Mouse (Mus musculus) left cerebral cortex, postnatal 10 days (tissue): Measurements from ENCODE around the gene Gjd3. TPM values are rescaled to one million over a fixed set of nuclear protein-coding genes. Genes with fewer than 3 reads are reported as not detected.
A peak's percentile ranks its signal among the peaks of the same experiment; 100 is the strongest.

Experiments
- DNase-seq, 2 experiments: peaks; one replicate each; pipeline ENCODE4 v3.0.0; 2021 to 2022; ENCODE audit warnings: low spot score in 2 of 2, mixed read lengths in 1 of 2; ENCODE audit errors: extremely low spot score in 1 of 2
- intact Hi-C: fragments of 180-260 bp; cut with DNase I; formaldehyde crosslinking; loops from one replicate; pipeline ENCODE4 v1.15.1; 2025
- total RNA-seq, 2 experiments: library from RNA; stranded (reverse); gene quantifications; 2 replicates each; pipeline ENCODE4 v1.2.3; 2021

Gjd3 gene
- total RNA-seq, 2 experiments from 2014 or later: 4.1 to 5.1 TPM

DNA sequence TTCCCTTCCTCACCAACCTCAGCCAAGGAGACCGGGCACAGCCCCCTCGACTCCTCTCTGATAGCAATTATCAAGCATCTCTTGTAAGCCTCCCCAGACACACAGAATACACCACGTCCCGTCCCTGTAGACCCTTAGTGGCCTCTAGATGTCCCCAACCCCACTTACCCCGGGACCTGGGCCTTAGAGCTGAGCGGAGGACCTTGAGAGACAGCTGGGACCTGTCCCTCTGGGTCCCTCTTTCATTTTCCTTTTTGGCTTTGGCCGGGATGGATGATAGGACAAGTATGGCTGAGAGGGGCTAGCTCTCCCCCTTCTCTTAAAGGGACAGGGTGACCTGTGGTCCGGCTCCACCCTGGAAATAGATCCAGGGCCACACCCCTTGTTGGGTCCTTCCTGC is 735 bp upstream of the Gjd3 start:
- intact Hi-C loops: loop anchor here (5.0 kb wide), 1 partner anchor 54 kb away; no protein-coding TSS in a partner anchor
- DNase-seq: no peak

DNA sequence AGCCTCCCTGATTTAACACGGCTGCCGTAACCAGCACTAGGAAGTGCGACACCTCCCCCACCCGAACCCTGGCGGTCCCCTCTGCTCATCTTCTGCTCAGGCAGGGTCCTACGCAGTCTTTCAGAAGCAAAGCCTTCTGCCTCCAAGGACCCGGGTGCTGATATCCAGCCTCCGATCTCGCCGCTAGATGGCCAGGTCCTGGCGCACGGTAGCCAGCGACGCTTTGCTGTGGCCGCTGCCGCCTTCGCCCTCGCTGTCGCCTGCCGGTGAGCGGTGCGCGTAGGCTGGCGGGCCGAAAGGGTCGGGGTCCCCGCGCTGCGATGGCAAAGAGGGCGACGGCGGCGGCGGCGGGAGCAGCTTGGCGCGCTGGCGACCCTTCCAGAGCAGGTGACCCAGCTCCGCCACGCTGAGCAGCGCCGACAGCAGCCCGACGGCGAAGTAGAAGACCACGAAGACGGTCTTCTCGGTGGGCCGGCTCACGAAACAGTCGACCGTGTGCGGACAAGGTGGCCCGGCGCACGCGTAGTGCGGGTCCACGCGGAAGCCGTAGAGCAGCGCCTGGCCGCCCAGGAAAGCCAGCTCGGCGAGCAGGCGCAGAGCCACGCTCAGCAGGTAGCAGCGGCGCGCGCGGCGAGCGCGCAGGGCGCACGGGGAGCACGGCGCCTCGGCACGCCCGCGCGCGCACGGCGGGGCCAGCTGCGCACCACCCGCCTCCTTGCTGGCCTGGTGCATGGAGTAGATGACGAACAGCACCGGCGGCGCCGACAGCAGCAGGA is 631 bp downstream of the Gjd3 start:
- peak; percentile 43 to 81 for DNase-seq
- intact Hi-C loops: loop anchor here (5.0 kb wide), 1 partner anchor 55 kb away; no protein-coding TSS in a partner anchor

DNA sequence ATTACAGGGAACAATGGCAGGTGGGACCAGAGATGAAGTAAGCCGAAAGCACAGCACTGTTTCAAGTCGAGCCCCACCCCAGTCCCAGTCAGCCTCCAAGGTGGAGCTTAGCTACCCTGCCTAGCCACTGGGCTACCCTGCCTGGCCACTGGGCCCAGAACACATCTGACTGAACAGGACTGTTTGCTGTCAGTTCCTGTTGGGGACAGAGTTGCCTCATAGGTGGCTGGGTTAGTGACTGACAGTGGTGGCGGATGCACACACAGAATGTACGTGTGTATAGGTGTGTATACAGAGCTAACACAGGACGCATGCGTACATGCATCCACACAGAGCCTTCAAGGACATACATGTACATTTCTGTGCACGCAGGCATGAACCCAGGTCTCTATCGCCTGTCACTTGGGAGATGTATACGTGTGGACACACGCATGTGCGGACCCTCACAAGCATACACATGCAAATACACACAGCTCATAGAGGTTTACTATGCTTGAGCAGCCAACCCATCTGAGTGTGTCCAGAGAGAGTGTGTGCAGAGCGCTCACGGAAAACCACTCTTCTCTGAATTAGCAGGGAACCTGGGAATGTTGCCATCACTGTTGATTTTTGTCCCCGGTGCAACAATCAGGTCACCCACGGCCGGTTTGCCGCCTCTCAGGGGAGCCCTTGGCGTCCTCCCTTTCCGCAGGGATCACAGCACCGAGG is 1.4 kb downstream of the Gjd3 start:
- peak in 1 of 2 experiments; percentile 13 for DNase-seq

GRCm38 (mm10) chr11:98979356-98979755 is 3.5 kb downstream of the Gjd3 start:
- DNase-seq: no peak
- intact Hi-C loops: no loop called here

More for the DNA sequence above, 1.4 kb downstream of the Gjd3 start:
- intact Hi-C loops: loop anchor here (5.0 kb wide), 1 partner anchor 56 kb away; no protein-coding TSS in a partner anchor

DNA sequence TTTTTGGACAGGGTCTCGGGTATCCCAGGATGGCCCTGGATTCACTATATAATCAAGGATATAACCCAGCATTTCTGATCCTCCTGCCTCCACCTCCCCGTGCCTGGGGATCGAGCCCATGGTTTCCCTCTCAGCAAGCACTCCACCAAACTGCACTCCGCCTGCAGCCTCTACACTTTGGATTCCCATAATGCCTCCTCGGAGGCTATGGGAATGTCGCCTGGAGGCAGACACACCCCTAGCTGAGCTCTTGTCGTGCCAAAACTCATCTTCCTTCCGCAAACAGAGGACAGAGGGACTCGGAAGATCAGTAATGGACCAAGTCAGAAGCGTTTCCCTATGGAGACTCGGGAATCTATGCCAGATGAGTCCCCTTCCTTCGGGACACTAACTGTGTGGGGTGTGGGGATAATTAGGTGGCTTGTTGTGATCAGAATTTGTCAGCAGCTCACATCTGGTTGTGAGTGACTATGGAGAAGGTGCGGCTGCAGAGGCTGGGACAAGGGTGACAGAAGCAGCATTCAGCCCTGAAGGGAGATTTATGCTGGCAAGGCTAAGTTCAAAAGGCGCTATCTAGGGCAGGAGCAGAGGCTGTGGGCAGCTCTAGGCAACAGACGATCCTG is 4.2 kb downstream of the Gjd3 start:
- no peak for DNase-seq
- intact Hi-C loops: no loop called here

DNA sequence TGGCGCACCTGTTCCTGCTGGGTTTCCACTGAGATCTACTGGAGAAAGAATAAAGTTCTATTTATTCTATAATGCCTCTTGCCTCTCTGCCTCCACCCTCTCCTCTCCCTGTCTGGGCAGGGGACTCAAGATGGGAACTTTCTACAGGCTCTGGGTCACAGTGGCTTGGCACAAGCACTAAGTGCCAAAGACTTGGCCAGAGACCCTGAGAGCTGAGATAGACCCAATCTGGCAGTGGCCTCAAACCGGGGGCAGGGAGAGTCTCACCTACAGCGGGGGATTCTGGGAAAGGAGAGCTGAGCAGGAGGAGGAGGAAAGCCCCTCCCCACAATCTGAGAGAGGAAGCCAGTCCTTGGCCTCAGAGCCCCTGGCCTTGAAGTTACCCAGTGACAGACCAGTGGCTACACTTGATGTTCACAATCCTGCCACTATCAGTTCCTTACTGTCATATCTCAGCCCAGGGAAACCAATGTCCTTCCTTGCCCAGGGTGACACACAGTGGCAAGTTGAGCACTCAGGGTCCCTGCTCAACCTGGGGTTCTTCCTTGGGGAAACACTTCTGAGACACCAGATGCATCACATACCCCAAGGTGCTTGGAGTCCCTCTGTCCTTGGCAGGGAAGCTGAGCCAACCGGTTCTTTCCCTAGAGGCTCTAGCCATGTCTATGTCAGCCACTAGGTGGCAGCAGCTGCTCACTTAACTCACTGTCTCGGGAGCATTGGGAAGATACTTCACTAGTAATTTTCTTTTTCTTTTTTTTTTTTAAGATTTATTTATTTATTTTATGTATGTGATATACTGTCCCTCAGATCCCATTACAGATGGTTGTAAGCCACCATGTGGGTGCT is 7.7 kb downstream of the Gjd3 start:
- DNase-seq: peak; percentile 76 to 83
- intact Hi-C loops: no loop called here

- intact Hi-C loops: no loop called here
Observed at GRCm38 (mm10) chr11:98974213-98974612, 8.6 kb downstream of the Gjd3 start.

DNA sequence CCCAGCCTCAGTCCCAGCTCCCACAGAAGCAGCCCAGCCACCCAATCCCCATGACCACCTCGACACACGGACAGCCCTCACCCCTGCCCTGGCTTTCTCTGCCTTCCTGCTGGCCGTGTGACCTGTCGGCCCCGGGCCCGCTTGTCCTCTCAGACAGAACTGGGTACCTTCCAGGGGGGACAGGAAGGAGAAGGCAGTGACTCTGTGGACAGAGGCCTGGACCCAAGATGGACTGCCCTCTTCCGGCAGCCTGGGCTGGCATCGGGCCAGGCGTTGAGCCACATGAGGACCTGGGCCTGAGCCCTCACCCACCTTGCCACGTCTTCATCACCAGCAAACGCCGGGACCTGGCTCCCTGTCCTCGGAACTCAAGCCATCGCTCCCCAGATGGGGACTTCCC is 9.2 kb downstream of the Gjd3 start:
- intact Hi-C loops: no loop called here

More at GRCm38 (mm10) chr11:98974213-98974612, 8.6 kb downstream of the Gjd3 start:
- DNase-seq: no peak

DNA sequence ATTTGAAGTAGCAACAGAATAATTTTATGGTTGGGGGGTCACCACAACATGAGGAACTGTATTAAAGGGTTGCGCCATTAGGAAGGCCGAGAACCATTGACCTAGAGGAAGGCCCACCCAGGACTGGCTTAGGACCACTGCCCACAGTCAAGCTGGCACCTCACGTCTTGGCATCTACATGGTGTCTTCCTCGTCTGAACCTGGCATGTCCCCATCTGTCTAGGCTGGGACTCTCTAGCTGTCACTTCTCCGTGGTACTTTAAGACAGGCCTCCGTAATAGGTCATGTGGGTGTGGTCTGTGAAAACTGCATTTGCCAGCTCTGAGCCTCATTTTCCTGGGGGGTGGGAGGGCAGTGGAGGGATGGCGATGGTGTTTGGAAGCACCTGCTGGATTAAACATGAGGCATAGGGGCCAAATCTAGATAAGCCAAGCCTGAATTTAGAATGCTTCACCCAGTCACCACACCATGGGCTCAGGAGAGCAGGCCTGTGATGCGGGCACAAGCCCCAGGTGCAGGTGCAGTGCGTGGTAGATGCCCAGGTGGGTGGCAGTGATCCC is 9.9 kb downstream of the Gjd3 start:
- intact Hi-C loops: loop anchor here (1.0 kb wide), 1 partner anchor 51 kb away; no protein-coding TSS in a partner anchor
- DNase-seq: no peak

More for the DNA sequence above, 9.2 kb downstream of the Gjd3 start:
- DNase-seq: peak in 1 of 2 experiments; percentile 66

DNA sequence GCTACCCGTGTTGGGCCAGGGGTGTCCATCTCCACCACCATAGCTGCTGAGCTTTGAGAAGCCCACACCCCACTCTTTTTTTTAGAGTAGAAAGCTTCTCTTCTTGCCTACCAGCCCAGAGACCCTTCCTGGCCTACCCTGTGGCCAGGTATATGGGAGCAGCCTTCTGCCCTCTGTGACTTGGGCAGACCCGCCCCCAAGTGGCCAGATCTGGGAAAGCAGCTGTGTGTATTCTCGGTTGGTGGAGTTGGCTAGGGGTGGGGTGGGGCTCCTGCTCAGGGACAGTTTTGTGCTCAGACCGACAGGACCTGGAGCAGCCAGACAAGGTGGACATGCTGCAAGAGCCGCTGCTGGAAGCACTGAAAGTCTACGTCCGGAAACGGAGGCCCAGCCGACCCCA is 10.6 kb downstream of the Gjd3 start:
- intact Hi-C loops: loop anchor here (1.0 kb wide), 1 partner anchor 50 kb away; no protein-coding TSS in a partner anchor
- DNase-seq: peak in 1 of 2 experiments; percentile 85

GRCm38 (mm10) chr11:98971316-98972031 is 11.3 kb downstream of the Gjd3 start:
- intact Hi-C loops: loop anchor here (1.0 kb wide), 1 partner anchor 49 kb away; no protein-coding TSS in a partner anchor
- peak in 1 of 2 experiments; percentile 79 for DNase-seq

- DNase-seq: peak in 1 of 2 experiments; percentile 63
- intact Hi-C loops: no loop called here
Observed at GRCm38 (mm10) chr11:98970191-98970925, 12.5 kb downstream of the Gjd3 start.

DNA sequence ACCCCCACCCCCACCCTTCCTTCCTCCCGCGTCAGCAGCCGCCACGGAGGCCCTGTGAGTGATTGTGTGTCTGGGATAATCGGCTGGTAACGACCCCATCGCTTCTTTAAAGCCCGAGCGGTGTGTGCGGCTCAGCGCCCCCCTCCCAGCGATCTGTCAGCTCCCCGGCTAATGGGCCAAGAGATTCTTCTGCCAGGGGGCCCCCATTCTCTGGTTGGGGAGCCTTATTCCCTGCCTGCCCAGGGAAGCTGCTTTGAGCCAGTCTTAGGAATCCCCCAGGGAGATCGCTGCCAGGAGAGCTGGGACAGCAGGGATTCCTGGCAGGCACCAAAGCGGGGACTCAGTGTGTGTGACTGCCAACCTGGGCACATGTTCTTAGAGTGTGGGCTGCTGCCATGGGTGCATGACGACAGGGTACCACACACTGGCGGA is 13.3 kb downstream of the Gjd3 start:
- intact Hi-C loops: no loop called here
- peak; percentile 72 to 77 for DNase-seq

DNA sequence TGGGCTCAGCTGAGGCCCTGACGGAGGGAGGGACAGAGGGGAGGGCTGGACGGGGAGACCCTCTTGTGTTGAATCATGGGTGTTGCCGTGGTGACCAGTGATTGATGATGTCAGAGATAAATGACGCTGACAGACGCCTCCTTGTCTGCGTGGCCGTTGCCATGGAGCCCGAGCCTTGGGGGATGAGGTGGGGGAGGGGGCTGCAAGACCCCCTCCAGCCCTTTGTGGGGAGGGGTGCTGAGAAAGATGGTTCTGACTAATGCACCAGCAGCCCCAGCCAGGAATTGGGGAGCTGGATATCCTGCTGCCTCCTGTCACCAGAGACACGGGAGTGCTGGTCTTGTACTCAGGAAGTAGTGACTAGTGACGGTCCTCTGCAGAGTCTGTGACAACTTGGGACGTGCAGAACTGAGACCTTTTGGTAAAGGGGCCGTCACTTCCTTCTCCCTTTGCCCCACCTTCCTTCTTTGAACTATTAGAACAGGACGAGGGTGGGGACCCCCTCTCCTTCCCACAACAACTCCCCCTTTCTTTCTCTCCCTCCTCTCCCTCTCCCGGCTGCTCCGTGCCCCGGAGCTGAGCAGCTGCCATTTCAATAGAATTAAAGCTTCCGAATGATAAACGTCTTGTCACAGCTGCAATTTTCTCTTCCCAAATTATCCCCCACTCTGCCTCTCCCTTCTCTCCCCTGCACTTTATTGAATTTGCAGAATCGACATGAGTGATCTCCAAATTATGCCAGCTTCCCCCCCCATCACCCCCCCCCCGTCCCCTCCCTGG is 13.9 kb downstream of the Gjd3 start:
- DNase-seq: peak in 1 of 2 experiments; percentile 45
- intact Hi-C loops: no loop called here

DNA sequence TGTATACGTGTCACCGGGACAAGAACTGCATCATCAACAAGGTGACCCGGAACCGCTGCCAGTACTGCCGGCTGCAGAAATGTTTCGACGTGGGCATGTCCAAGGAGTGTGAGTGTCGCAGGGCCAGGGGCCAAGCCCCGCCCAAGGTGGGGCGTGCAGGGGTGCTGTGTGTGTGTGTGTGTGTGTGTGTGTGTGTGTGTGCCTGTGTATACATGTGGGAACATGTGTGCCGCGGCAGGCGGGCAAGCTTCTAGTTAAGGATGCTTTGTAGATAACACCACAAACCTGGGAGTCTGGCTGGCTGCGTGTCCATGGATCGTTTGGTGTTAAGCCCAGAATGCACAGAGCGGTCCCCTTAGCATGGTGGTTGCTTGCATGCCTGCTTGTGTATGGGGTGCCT is 14.7 kb downstream of the Gjd3 start:
- DNase-seq: peak in 1 of 2 experiments; percentile 41
- intact Hi-C loops: no loop called here

GRCm38 (mm10) chr11:98966499-98967141 is 16.2 kb downstream of the Gjd3 start:
- peak; percentile 75 to 83 for DNase-seq
- intact Hi-C loops: no loop called here
